Mouse (Mus musculus): Measurements from ENCODE around the gene Zc3hav1l. TPM values are rescaled to one million over a fixed set of nuclear protein-coding genes. Genes with fewer than 3 reads are reported as not detected.

The Zc3hav1l gene
- 10 to 100 TPM in 1 of 26 experiments, 1 to 10 TPM in 22, under 1 TPM in 3; 0.65 to 10.1 (median 1.6) TPM for total RNA-seq (2018; cell fraction: chromatin; rRNA removed)
- under 1 TPM; 0.11 to 0.65 (median 0.30) TPM for total RNA-seq (2018; cell fraction: cytosol; rRNA removed)
- 10 to 100 TPM in 1 of 26 experiments, 1 to 10 TPM in 23, under 1 TPM in 2; 0.81 to 17.1 (median 2.3) TPM for total RNA-seq (2018; cell fraction: nucleus; rRNA removed)
- polyA plus RNA-seq (2018), result 0.25 to 1.6 TPM (median 0.59 TPM) in 3 replicates

DNA sequence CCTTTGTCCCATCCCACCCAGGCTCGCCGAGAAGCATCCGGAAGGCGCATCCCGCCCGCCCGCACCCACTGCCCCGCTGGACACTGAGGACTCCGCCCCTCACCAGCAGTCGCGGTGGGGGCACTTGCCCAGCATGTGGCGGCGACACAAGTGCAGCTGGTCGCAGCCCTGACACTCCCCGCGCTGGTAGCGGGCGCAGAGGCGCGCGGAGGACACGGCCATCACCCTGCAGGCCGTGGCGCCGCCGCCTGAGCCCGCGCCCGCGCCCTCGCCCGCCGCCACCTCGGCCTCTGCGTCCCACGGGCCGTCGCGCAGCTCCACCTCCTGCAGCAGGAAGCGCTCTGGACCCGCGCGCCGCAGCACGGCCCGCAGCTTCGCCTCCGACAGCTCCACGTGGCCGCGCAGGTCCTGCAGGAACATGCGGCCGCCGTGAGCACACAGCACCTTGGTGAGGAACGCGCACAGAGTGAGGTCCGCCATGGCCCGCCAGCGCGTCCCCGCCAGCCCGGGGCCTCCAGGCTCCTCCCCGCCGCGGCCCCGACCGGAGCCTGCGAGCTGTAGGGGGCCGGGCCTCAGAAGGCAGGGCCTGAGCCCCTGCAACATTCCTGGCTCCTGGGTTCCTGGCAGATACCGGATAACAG is at the start of gene Zc3hav1l:
Gene Zc3hav1l, minus strand, starts transcription at position 499 of the 641 bp plus-strand sequence.
- Histone ChIP-seq H3K27ac (no peak within 1 kb of the TSS), H3K79me2 (ENCODE audit: inconsistent target) (no peaks in the 10 kb centered on the region), H3K4me3 (ENCODE audit: inconsistent target) (peak within 1 kb of the TSS; percentile 33), H3K36me3 (ENCODE audit: inconsistent target) (no peaks in the 10 kb centered on the region)
- under 1% methylated on average over 69 of the region's 70 CpGs for WGBS (ENCODE audit: missing documents)

- H3K36me3 ChIP-seq (ENCODE audit: inconsistent target), result peaks cover 21% of the 10 kb centered on the region; the same call in 1 of the 2 replicates
- no peak overlapping the region for H3K27ac ChIP-seq
- H3K4me3 ChIP-seq (ENCODE audit: inconsistent target), result no peak overlapping the region
- H3K79me2 ChIP-seq (ENCODE audit: inconsistent target), result peaks cover 100% of the 10 kb centered on the region
- 93% methylated on average over 5 of the region's 5 CpGs for WGBS (ENCODE audit: missing documents)
Measured at GRCm38 (mm10) chr6:38347875-38348274, 48.8 kb upstream of the Zc3hav1l start.

GRCm38 (mm10) chr6:38345796-38346195 is 46.7 kb upstream of the Zc3hav1l start:
- peaks cover 100% of the 10 kb centered on the region for H3K79me2 ChIP-seq (ENCODE audit: inconsistent target)
- peaks cover 23% of the 10 kb centered on the region; the same call in 1 of the 2 replicates for H3K36me3 ChIP-seq (ENCODE audit: inconsistent target)
- no peak overlapping the region for H3K27ac ChIP-seq
- 31% methylated on average over 7 of the region's 7 CpGs for whole genome bisulfite sequencing (ENCODE audit: missing documents)
- no peak overlapping the region for H3K4me3 ChIP-seq (ENCODE audit: inconsistent target)

DNA sequence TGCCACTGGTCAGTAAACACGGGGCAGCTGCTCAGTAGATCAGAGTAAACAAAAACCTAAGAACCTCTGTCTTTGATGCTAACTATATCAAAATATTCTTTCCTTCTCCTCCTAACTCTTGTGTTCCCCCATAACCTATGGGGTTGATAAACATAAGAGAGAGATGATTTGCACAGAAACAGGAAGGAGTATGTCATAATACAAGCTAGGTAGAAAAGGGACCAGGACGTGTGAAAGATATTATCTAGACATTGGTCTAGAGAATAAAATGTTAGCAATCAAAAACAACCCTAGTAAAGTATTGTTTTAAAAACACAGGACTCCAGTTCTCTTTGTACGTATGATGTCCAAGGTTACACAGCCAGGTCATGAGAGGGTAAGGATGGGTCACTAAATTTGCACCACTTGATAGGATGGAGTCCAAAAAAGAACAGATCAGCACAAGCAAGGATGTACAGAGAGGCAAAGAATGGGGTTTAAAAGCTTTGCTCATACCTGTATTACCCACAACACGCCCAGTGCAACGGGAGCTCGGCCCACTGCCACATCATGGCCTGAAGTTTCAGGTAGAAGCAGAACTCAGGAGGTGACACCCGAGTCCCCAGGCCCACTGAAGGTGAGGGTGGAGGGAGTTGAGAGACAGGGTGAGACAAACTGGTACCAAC is 45.1 kb upstream of the Zc3hav1l start:
- 74% methylated on average over 7 of the region's 7 CpGs for WGBS (ENCODE audit: missing documents)
- Histone ChIP-seq H3K79me2 (ENCODE audit: inconsistent target) (peaks cover 100% of the 10 kb centered on the region), H3K4me3 (ENCODE audit: inconsistent target) (no peak overlapping the region), H3K27ac (no peak overlapping the region), H3K36me3 (ENCODE audit: inconsistent target) (peaks cover 29% of the 10 kb centered on the region)

- 48% methylated on average over 3 of the region's 3 CpGs for WGBS (ENCODE audit: missing documents)
- no peak overlapping the region for H3K27ac ChIP-seq
- H3K4me3 ChIP-seq (ENCODE audit: inconsistent target), result no peak overlapping the region
- H3K79me2 ChIP-seq (ENCODE audit: inconsistent target), result peaks cover 100% of the 10 kb centered on the region
- peaks cover 35% of the 10 kb centered on the region for H3K36me3 ChIP-seq (ENCODE audit: inconsistent target)
Measured at GRCm38 (mm10) chr6:38343581-38343980, 44.5 kb upstream of the Zc3hav1l start.

- 23% methylated on average over 6 of the region's 8 CpGs for WGBS (ENCODE audit: missing documents)
Measured at GRCm38 (mm10) chr6:38342666-38342992, 43.6 kb upstream of the Zc3hav1l start.

DNA sequence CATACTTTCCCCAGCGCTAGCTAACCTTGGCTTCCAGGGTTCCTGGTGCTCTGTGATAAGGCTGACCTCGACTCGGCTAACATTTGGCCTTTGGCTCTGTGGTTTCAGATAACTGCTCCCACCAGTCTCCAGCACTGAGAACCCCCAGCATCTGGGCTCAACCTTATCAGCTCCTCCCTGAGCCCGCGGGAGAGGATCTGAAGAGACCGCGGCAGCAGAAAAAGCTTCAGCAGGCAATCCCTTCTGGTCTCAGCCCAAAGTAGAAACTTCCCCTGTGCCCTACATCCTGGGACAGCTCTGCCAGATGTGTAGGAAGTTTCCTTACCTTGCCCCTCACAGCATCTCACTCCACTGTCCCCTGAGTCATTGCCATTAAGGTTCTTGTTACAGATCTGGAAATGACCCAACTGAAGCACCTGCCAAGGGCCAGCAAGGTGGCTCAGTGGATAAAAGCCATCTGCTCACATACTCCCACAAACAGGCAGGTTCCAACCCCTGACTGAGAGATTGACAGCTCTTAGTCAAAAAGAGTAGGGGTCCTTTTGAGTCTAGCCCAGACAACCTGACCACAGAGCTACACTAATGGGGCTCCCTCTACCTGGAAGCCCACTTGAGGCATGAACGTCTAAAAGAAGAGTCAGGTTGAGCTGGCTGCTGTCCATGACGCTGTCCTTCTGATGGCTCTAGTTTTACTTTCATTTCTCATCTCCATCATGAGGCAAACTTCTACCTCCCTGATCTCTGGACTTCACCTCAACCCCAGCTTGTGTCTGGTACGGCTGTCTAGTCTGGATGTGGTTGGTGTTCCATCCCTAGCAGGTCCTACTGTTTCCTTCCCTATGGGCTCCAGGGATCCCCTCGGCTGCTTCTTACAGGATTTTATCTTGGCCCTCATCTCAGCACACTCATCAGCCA is 42.9 kb upstream of the Zc3hav1l start:
- H3K4me3 ChIP-seq (ENCODE audit: inconsistent target), result peak overlapping the region; percentile 3; the same call in 1 of the 2 replicates
- 15% methylated on average over 11 of the region's 11 CpGs for WGBS (ENCODE audit: missing documents)
- H3K36me3 ChIP-seq (ENCODE audit: inconsistent target), result peaks cover 32% of the 10 kb centered on the region
- peak overlapping the region; percentile 15; the same call in 1 of the 2 replicates for H3K27ac ChIP-seq
- H3K79me2 ChIP-seq (ENCODE audit: inconsistent target), result peaks cover 100% of the 10 kb centered on the region

More at GRCm38 (mm10) chr6:38342666-38342992, 43.6 kb upstream of the Zc3hav1l start:
- H3K79me2 ChIP-seq (ENCODE audit: inconsistent target), result peaks cover 100% of the 10 kb centered on the region
- peak overlapping the region; percentile 3; the same call in 1 of the 2 replicates for H3K4me3 ChIP-seq (ENCODE audit: inconsistent target)
- H3K36me3 ChIP-seq (ENCODE audit: inconsistent target), result peaks cover 33% of the 10 kb centered on the region
- H3K27ac ChIP-seq, result peak overlapping the region; percentile 15; the same call in 1 of the 2 replicates

- H3K79me2 ChIP-seq (ENCODE audit: inconsistent target), result peaks cover 100% of the 10 kb centered on the region
- peaks cover 55% of the 10 kb centered on the region for H3K36me3 ChIP-seq (ENCODE audit: inconsistent target)
- WGBS (ENCODE audit: missing documents), result 97% methylated on average over 2 of the region's 2 CpGs
- H3K27ac ChIP-seq, result no peak overlapping the region
- H3K4me3 ChIP-seq (ENCODE audit: inconsistent target), result no peak overlapping the region
Measured at GRCm38 (mm10) chr6:38339078-38339477, 40.0 kb upstream of the Zc3hav1l start.

DNA sequence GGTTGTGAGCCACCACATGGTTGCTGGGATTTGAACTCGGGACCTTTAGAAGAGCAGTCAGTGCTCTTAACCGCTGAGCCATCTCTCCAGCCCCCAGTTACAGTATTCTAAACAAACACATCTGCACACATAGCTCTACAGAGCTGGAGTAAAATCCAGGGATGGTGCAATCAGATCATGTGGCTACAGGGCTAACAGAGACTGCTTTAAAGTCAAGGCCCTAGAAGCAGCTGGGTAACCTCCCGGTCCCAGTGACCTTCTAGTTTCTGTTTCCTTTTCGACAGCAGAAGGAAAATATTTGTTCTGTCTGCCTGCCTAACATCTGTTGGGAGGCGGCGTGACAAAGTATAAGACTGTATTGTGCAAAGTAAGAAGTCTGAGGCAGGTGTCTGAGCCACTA is 38.9 kb upstream of the Zc3hav1l start:
- peaks cover 100% of the 10 kb centered on the region for H3K79me2 ChIP-seq (ENCODE audit: inconsistent target)
- H3K36me3 ChIP-seq (ENCODE audit: inconsistent target), result peaks cover 65% of the 10 kb centered on the region
- H3K27ac ChIP-seq, result no peak overlapping the region
- H3K4me3 ChIP-seq (ENCODE audit: inconsistent target), result no peak overlapping the region
- WGBS (ENCODE audit: missing documents), result 72% methylated on average over 6 of the region's 6 CpGs

DNA sequence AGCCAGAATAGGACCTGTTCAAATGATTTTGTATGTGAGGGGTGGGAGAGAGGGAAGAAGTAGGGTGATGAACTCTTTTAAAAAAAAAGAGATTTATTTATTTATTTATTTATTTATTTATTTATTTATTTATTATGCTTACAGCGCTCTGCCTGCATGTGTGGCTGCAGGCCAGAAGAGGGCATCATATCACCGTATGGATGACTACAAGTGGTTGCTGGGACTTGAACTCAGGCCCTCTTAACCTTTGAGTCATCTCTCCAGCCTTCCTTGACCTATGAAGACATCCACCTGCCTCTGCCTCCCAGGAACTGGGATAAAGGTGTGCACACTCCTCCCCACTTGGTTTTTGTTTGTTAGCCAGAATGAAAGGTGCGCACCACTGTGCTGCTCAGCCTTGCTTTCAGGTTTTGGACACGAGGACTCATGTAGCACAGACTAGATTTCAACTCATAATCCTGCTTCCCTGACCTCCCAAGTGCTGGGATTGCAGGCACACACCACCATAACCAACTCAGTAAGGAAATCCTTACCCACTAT is 38.2 kb upstream of the Zc3hav1l start:
- H3K27ac ChIP-seq, result no peak overlapping the region
- H3K79me2 ChIP-seq (ENCODE audit: inconsistent target), result peaks cover 100% of the 10 kb centered on the region
- H3K36me3 ChIP-seq (ENCODE audit: inconsistent target), result peaks cover 72% of the 10 kb centered on the region
- WGBS (ENCODE audit: missing documents), result 86% methylated on average over 4 of the region's 4 CpGs
- no peak overlapping the region for H3K4me3 ChIP-seq (ENCODE audit: inconsistent target)

DNA sequence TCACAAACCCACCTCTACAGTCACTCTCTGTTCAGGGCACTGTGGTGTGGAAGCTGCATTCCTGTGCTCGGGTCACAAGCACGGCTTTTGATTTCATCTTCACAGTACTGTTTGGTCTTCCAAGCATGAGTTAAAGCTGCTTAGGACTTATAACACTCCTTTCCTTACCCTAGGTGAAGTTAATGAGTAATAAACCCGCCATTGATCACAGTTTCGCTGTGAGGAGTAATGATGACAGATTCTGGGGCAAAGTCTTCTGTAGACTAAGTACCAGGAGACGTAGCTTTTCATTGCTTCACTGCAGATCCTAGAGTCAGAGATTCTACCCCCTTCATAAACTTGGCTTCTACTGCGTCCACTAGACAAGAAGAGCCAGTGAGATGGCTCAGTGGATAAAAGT is 36.2 kb upstream of the Zc3hav1l start:
- Histone ChIP-seq H3K36me3 (ENCODE audit: inconsistent target) (peaks cover 83% of the 10 kb centered on the region), H3K27ac (no peak overlapping the region), H3K79me2 (ENCODE audit: inconsistent target) (peaks cover 98% of the 10 kb centered on the region), H3K4me3 (ENCODE audit: inconsistent target) (no peak overlapping the region)
- WGBS (ENCODE audit: missing documents), result 95% methylated on average over 6 of the region's 6 CpGs

DNA sequence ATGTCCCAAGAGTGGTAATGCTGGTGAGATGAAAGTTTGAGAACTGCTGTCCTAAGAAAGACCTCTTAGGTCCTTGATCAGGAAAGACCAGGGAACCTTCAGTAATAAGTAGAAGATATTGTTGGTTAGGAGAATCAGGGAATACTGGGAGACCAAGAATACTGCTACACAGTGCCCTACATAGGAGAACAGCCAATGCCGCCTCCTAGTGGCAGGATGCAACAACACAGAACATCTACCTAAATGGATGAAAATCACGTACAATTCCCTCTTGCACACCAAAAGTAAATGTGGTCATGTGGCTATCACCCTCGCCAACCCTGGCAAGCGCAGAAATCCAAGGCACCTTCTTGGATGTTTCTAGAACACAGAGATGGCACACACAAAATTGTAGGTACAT is 27.5 kb upstream of the Zc3hav1l start:
- peaks cover 94% of the 10 kb centered on the region for H3K36me3 ChIP-seq (ENCODE audit: inconsistent target)
- WGBS (ENCODE audit: missing documents), result 92% methylated on average over 4 of the region's 4 CpGs
- no peak overlapping the region for H3K4me3 ChIP-seq (ENCODE audit: inconsistent target)
- peaks cover 64% of the 10 kb centered on the region for H3K79me2 ChIP-seq (ENCODE audit: inconsistent target)
- H3K27ac ChIP-seq, result no peak overlapping the region

- no peak overlapping the region for H3K27ac ChIP-seq
- H3K36me3 ChIP-seq (ENCODE audit: inconsistent target), result peaks cover 93% of the 10 kb centered on the region
- 77% methylated on average over 9 of the region's 9 CpGs for WGBS (ENCODE audit: missing documents)
- H3K4me3 ChIP-seq (ENCODE audit: inconsistent target), result no peak overlapping the region
- peaks cover 57% of the 10 kb centered on the region for H3K79me2 ChIP-seq (ENCODE audit: inconsistent target)
Measured at GRCm38 (mm10) chr6:38320621-38321020, 21.6 kb upstream of the Zc3hav1l start.

GRCm38 (mm10) chr6:38316050-38316449 is 17.0 kb upstream of the Zc3hav1l start:
- peaks cover 92% of the 10 kb centered on the region for H3K36me3 ChIP-seq (ENCODE audit: inconsistent target)
- no peak overlapping the region for H3K4me3 ChIP-seq (ENCODE audit: inconsistent target)
- peaks cover 84% of the 10 kb centered on the region for H3K79me2 ChIP-seq (ENCODE audit: inconsistent target)
- H3K27ac ChIP-seq, result no peak overlapping the region
- 99% methylated on average over 4 of the region's 4 CpGs for WGBS (ENCODE audit: missing documents)
